Mouse (Mus musculus) gastrocnemius, postnatal 25 days (tissue): ENCODE data around the gene Midn. TPM values are rescaled to one million over a fixed set of nuclear protein-coding genes. Genes with fewer than 3 reads are reported as not detected.
A peak's percentile ranks its signal among the peaks of the same experiment; 100 is the strongest.

Source experiments
- DNase-seq: peaks from one replicate; pipeline ENCODE4 v3.0.0; 2022
- total RNA-seq, 2 experiments: library from RNA; stranded (reverse); gene quantifications; 1 replicate in 1 of 2; 2 replicates in 1 of 2; pipeline ENCODE4 v1.2.3; 2021

Midn gene
- total RNA-seq, 2 experiments from 2014 or later = 33.7 to 34.8 TPM

GRCm38 (mm10) chr10:80129846-80130245, 18.2 kb upstream of the Midn start:
- DNase-seq = peak; percentile 6

GRCm38 (mm10) chr10:80130403-80131031, 17.6 kb upstream of the Midn start:
- peak; percentile 5 for DNase-seq

DNA sequence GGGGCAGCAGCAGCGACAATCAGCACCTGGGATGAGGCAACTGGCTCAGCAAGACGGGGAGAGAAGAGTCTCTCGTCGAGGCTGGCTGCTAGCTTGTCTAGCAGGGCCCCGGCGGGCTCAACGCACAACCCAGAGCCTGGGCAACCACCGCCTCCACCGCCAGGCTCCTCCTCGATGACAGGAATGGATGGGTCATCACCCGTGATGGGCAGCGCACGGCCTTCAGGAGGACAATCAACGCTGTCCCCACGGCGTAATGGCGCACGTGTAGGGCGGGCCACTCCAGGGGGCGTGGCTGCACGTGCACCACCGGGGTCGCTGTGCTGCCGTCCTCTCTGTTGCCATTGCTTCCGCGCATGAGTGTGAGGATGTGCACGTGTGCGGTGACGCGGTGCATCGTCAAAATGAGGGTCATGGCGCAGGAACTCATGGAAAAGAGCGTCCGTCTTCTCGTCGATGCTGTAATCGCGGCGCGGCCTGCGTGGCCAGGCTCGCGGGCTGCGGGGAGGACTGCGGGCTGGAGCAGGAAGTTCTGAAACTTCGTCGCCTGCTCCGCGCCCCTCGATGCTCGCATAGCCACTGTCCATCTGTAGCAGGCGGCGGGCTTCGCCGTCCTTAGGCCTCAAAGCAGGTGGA, 16.6 kb upstream of the Midn start:
- DNase-seq = peak; percentile 13

- peak; percentile 6 for DNase-seq
Measured at GRCm38 (mm10) chr10:80131952-80132350, 16.1 kb upstream of the Midn start.

GRCm38 (mm10) chr10:80133226-80133849, 14.7 kb upstream of the Midn start:
- DNase-seq = peak; percentile 54

GRCm38 (mm10) chr10:80134421-80134820, 13.7 kb upstream of the Midn start:
- DNase-seq = no peak

DNA sequence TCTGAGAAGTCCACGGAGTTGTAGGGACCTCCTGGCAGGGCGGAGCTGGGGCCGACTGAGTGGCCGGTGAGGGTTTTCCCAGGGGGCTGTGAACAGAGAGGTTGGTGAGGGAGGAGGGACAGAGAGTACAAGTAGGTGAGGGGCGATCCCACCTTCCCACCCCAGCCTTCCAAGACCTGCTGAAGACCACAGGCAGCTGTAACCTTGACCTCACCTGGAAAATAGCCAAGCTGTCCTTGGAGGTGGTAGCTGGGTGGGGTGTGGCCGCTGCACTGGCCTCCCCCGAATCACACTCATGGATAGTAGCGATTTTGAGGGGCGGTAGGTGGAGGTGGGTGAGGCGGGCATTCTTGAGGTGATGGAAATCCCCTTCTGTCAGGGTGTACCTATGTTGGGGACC, 12.9 kb upstream of the Midn start:
- DNase-seq = no peak

- no peak for DNase-seq
Measured at GRCm38 (mm10) chr10:80135641-80136040, 12.4 kb upstream of the Midn start.

GRCm38 (mm10) chr10:80136179-80136951, 11.7 kb upstream of the Midn start:
- no peak for DNase-seq

DNA sequence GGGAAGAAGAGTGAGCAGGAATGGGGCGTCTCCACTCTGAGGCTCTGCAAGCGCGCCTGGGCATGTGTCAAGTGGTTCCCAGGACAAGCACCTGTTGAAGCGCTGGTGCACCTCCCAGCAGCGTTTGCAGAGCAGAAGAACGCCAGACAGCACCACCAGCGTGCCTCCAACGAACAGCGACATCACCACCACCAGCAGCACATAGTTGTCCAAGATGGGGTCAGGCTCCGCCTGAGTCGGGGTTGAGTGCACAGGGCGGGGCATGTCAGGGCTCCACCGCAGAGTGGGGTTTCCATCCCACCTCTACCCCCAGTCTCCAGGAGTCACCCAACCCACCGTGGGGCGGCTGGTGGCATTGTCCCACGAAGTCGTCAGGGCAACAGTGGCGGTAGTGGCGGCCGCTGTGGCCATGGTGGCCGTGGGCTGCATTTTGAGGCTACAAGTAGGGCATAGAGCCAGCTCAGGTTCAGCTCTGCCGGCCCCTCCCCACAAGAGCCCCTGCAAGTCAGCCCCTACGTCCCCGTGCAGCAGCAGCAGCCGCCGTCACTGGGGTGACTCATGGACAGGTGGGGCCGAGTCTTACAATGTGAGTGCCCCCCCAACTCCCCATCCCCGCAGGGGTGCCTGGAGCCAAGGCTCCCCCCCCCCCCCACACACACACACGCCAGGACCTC, 11.0 kb upstream of the Midn start:
- DNase-seq = no peak

GRCm38 (mm10) chr10:80137626-80138552, 10.2 kb upstream of the Midn start:
- no peak for DNase-seq

GRCm38 (mm10) chr10:80138553-80139438, 9.3 kb upstream of the Midn start, which contains the start of gene Atp5d:
Gene Atp5d, plus strand, starts transcription at chr10:80138632.
- DNase-seq = peak; percentile 58

DNA sequence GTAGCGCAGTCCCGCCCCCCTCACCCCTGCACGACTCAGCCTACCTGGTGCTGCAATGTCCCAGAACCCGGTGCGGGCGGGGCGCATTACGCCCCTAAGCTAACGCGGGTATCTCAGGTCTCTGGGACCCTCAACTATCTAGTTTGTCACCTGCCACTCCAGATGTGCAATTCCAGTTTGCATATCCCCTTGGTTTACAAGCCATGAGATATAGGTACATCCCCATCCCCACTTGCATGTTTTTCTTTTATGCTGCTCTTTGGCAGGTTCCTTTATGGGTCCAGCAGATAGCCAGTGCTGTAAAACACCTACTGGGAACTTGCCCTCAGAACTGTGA, 8.7 kb upstream of the Midn start:
- no peak for DNase-seq

- no peak for DNase-seq
Measured at GRCm38 (mm10) chr10:80139975-80140665, 8.0 kb upstream of the Midn start.

DNA sequence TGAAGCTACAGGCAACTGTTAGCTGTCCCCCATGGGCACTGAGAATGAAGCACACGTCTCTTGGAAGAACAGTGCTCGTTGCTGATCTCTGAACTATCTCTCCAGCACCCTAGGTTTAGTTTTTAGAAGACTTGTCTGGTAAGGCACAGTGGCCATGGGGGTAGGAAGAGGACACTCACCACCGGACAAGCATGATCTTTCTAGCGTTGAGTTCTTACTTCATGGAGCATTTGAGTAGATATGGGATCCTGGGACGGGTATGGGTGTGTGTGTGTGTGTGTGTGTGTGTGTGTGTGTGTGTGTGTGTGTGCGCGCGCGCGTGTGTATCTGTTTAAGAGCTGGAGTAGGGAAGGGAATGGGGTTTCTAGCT, 7.4 kb upstream of the Midn start, which contains the start of gene Cbarp:
Cbarp (minus strand) TSS at position 170 of the 370 bp plus-strand sequence.
- no peak for DNase-seq

- DNase-seq = peak; percentile 96
Measured at GRCm38 (mm10) chr10:80141243-80141642, 6.8 kb upstream of the Midn start.

- peak; percentile 94 for DNase-seq
Measured at GRCm38 (mm10) chr10:80141786-80142529, 6.1 kb upstream of the Midn start.

- no peak for DNase-seq
Measured at GRCm38 (mm10) chr10:80142530-80142925, 5.5 kb upstream of the Midn start.

DNA sequence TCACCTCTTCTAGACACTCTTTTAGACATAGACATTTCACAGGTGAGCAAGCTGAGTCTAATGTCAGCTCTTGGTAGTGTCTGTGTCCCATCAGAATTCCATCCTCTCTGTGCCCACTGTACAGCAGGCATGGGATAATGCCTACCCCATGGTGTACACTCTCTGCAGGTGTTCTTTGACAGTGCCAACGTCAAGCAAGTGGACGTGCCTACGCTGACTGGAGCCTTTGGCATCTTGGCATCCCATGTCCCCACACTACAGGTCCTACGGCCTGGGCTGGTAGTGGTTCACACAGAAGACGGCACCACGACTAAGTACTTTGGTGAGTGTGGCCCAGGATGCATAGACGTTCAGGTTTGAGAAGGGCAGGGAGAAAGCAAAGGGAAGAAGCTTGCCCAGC, 4.4 kb upstream of the Midn start:
- DNase-seq = no peak
